Mouse (Mus musculus): Measurements from ENCODE around the gene Dusp13.

Dusp13 gene

GRCm38 (mm10) chr14:21747436-21748141 lies 3.4 kb downstream of the Dusp13 start:
- DNase-seq (ENCODE audit: low read depth, low spot score) = no peak

GRCm38 (mm10) chr14:21746846-21747245 lies 4.1 kb downstream of the Dusp13 start:
- DNase-seq (ENCODE audit: low read depth, low spot score) = no peak

GRCm38 (mm10) chr14:21746251-21746650 lies 4.7 kb downstream of the Dusp13 start:
- DNase-seq (ENCODE audit: low read depth, low spot score) = no peak

GRCm38 (mm10) chr14:21745149-21745548 lies 5.8 kb downstream of the Dusp13 start:
- DNase-seq (ENCODE audit: low read depth, low spot score) = no peak

- DNase-seq (ENCODE audit: low read depth, low spot score) = no peak
Measured at GRCm38 (mm10) chr14:21744169-21744568, 6.8 kb downstream of the Dusp13 start.

- DNase-seq (ENCODE audit: low read depth, low spot score) = no peak
Measured at GRCm38 (mm10) chr14:21742441-21742840, 8.5 kb downstream of the Dusp13 start.

- peak; percentile 53 for DNase-seq (ENCODE audit: low read depth, low spot score)
Measured at GRCm38 (mm10) chr14:21741786-21742185, 9.2 kb downstream of the Dusp13 start.

GRCm38 (mm10) chr14:21741314-21741713 lies 9.7 kb downstream of the Dusp13 start:
- DNase-seq (ENCODE audit: low read depth, low spot score) = no peak

GRCm38 (mm10) chr14:21740345-21740744 lies 10.6 kb downstream of the Dusp13 start:
- no peak for DNase-seq (ENCODE audit: low read depth, low spot score)

GRCm38 (mm10) chr14:21733131-21733905 lies 17.7 kb downstream of the Dusp13 start:
- DNase-seq (ENCODE audit: low read depth, low spot score) = no peak

- no peak for DNase-seq (ENCODE audit: low read depth, low spot score)
Measured at GRCm38 (mm10) chr14:21729936-21730335, 21.0 kb downstream of the Dusp13 start.

GRCm38 (mm10) chr14:21729031-21729732 lies 21.8 kb downstream of the Dusp13 start:
- DNase-seq (ENCODE audit: low read depth, low spot score) = no peak

GRCm38 (mm10) chr14:21722021-21722698 lies 28.8 kb downstream of the Dusp13 start:
- no peak for DNase-seq (ENCODE audit: low read depth, low spot score)

- no peak for DNase-seq (ENCODE audit: low read depth, low spot score)
Measured at GRCm38 (mm10) chr14:21720430-21721205, 30.4 kb downstream of the Dusp13 start.

GRCm38 (mm10) chr14:21719646-21720383 lies 31.2 kb downstream of the Dusp13 start:
- DNase-seq (ENCODE audit: low read depth, low spot score) = no peak

GRCm38 (mm10) chr14:21714486-21714885 lies 36.5 kb downstream of the Dusp13 start, which contains the start of gene Dupd1:
Gene Dupd1, minus strand, starts transcription at chr14:21714576.
- DNase-seq (ENCODE audit: low read depth, low spot score) = no peak

- no peak for DNase-seq (ENCODE audit: low read depth, low spot score)
Measured at GRCm38 (mm10) chr14:21711231-21711630, 39.8 kb downstream of the Dusp13 start.

- DNase-seq (ENCODE audit: low read depth, low spot score) = no peak
Measured at GRCm38 (mm10) chr14:21709545-21709944, 41.4 kb downstream of the Dusp13 start.

GRCm38 (mm10) chr14:21706759-21707571 lies 44.0 kb downstream of the Dusp13 start:
- no peak for DNase-seq (ENCODE audit: low read depth, low spot score)

Data from WW6 (cell line).